Mouse (Mus musculus): ENCODE measurements around the gene Olfr118. TPM values are rescaled to one million over a fixed set of nuclear protein-coding genes. Genes with fewer than 3 reads are reported as not detected.
"Not testable (repeated sequence)": the region's sequence is repeated elsewhere in the genome, so short reads cannot be mapped to it uniquely, and the experiment has no call there.

The Olfr118 gene
- total RNA-seq (2021): not detected
- long read RNA-seq, experiment 1: 0 reads
- long read RNA-seq, experiment 2: 0 reads

DNA sequence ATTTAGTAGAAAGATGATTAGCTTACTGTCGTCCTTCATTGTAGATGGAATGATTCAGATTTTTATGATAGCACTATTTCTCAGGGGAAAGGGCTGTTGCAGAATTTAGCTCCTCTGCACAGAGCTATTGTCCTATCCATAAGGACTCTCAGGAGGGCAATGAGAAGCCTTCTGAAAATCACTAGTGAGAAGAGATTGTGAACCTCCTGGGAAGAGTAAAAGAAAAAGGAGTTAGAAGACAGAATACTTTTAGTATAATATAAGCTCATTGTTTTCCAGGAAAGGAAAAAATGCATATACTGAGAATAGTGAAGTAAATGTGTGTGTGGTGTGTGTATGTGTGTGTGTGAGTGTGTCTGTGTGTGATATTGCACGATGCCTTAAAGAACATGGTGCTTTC is at the start of gene Olfr118:
Olfr118 (plus strand) TSS at position 301 of the 400 bp plus-strand sequence.
- DNase-seq (ENCODE audit: low spot score in 2 of 2): no peak

DNA sequence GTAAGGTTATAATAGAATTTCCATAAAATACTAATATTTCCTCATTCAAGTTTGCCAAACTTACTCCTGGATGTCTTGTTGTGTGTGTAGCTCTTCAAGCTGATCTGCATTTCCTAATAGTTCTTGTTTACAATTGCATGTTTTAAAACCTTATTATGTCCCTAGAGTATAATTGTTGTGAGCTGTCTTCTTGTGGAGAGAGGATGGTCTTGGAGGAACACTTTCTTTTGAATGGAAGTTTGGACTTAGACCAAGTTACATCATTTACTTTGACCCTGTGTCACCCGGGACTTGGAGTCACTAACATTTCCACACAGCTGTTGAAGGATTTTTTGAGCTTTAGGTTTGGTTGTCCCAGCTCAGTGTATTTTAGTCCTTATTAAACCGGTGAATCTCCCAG is 39.8 kb upstream of the Olfr118 start, which contains the start of the genes Olfr115 and Olfr116:
Olfr115 (minus strand) TSS at position 101 of the 400 bp plus-strand sequence.
Olfr116 (minus strand) TSS at position 191 of the 400 bp plus-strand sequence.
- DNase-seq (ENCODE audit: low spot score in 2 of 2): no peak

DNA sequence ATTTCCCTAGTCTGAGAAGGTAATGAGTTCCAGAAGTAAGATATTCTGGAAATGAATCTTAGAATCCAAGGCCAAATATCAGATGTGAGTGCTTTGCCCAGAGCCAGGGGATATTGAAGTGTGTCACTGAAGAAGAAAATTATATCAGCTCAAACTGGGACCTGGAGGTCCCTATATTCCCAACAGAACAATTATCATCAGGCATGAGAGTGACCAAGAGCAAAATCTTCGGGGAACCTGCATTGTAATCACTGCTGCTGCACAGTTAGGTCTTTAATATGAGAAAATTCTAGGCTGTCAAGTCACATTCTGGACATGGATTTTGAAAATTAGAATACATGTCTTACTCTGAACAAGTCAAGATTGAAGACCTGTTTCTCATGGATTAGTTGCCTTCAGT is 3.1 kb upstream of the Olfr118 start, which contains the start of gene Olfr117:
Olfr117 (minus strand) TSS at position 101 of the 400 bp plus-strand sequence.
- DNase-seq (ENCODE audit: low spot score in 2 of 2): no peak

GRCm38 (mm10) chr17:37696264-37696663 is 29.5 kb downstream of the Olfr118 start, which contains the start of gene Olfr119:
TSS of gene Olfr119 (plus strand) at chr17:37696564.
- not testable (repeated sequence) for DNase-seq (ENCODE audit: low spot score in 2 of 2)

DNA sequence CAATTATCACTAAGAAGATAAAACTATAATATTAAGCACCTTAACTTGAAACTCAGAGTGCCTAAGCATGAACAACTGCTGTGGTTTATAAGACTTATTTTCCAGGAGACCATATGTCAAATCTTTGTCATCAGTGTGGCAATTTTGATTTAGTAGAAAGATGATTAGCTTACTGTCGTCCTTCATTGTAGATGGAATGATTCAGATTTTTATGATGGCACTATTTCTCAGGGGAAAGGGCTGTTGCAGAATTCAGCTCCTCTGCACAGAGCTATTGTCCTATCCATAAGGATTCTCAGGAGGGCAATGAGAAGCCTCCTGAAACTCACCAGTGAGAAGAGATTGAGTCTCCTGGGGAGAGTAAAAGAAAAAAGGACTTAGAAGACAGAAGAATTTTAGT is 54.7 kb downstream of the Olfr118 start, which contains the start of gene Olfr120:
Olfr120 (plus strand) TSS at position 301 of the 400 bp plus-strand sequence.
- DNase-seq (ENCODE audit: low spot score in 2 of 2): no peak

Other genes with a start within 250 kb of the Olfr118 start
- gene Olfr108, start 221.5 kb upstream of the Olfr118 start, total RNA-seq (2021): not detected
- gene Olfr109, start 208.1 kb upstream of the Olfr118 start, total RNA-seq (2021): not detected
- gene H2-M2, start 183.4 kb upstream of the Olfr118 start, total RNA-seq (2021): 1 to 10 TPM; 1.6 to 9.0 TPM
- not detected for gene Olfr110, start 174.5 kb upstream of the Olfr118 start, total RNA-seq (2021)
- gene Olfr111, start 159.0 kb upstream of the Olfr118 start, total RNA-seq (2021): under 1 TPM; 0.30 to 0.58 TPM
- gene Olfr112, start 97.5 kb upstream of the Olfr118 start, total RNA-seq (2021): not detected
- gene Olfr113, start 89.3 kb upstream of the Olfr118 start, total RNA-seq (2021): not detected
- not detected for gene Olfr114, start 74.2 kb upstream of the Olfr118 start, total RNA-seq (2021)
- gene Olfr115, start 39.9 kb upstream of the Olfr118 start, total RNA-seq (2021): not detected
- not detected for gene Olfr116, start 39.8 kb upstream of the Olfr118 start, total RNA-seq (2021)
- not detected for gene Olfr117, start 3.2 kb upstream of the Olfr118 start, total RNA-seq (2021)
- not detected for gene Olfr119, start 29.6 kb downstream of the Olfr118 start, total RNA-seq (2021)
- not detected for gene Olfr120, start 54.8 kb downstream of the Olfr118 start, total RNA-seq (2021)
- not detected for gene Olfr121, start 81.9 kb downstream of the Olfr118 start, total RNA-seq (2021)
- not detected for gene Olfr122, start 101.6 kb downstream of the Olfr118 start, total RNA-seq (2021)
- not detected for gene Olfr123, start 126.5 kb downstream of the Olfr118 start, total RNA-seq (2021)
- not detected for gene Olfr124, start 132.9 kb downstream of the Olfr118 start, total RNA-seq (2021)
- not detected for gene Olfr125, start 166.0 kb downstream of the Olfr118 start, total RNA-seq (2021)
- not detected for gene Olfr126, start 180.5 kb downstream of the Olfr118 start, total RNA-seq (2021)
- gene Olfr127, start 233.4 kb downstream of the Olfr118 start, total RNA-seq (2021): not detected

Data from adrenal gland, adult 18-20 months (tissue).